20 mouse cellular contexts compared by ENCODE assay signal in the genomic region with DNA sequence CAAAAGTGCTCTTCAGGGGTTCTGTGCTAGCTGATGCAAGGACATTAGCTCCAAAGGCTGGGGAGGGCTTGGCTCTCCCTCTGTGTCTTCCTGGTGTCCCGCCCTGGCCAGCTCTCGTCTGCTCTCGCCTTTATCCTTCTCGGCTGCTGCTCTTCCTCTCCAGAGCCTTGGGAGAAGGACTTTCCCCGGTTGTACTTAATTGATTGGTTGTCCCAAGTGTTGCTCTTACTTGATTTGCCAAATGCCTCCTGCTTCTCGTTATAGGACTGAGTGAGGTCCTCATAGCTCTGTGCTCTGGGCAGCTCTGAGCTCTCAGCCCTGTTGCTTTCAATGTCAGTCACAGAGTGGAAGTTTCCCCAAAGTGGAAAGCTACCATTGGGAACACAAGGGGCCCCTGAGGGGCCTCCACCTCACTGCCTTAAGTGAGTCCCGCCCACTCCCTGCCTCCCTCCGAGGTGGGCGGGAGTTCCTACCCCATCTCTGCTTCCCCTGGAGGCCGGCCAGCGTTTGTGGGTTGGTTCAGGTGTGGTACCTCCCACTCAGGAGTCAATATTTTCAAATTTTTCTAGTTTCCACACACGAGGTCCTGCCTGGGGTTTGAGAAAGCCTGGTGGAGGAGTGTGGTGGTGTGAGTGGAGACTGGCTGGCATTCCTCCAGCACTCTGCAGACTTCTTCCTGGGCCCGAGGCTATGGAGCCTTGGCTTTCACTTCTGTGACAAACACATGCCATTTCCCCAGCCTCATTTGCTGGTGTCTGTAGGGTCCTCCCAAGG. TPM values are rescaled to one million over a fixed set of nuclear protein-coding genes. Genes with fewer than 3 reads are reported as not detected.
DNase-seq lines count a peak whose midpoint lies in the region; ATAC-seq lines count a peak whose summit lies in the region.
"Had no signal": no experiment of that assay in that cellular context is flagged by ENCODE, and none has a peak within 500 bp of the region (broad histone marks: within the 10 kb centered on the region; RNA-seq: fewer than 3 reads in every experiment).

No protein-coding gene starts in this region.

- H3K4me1 ChIP-seq in kidney, embryonic 15.5 days, result peaks cover 4% of the 10 kb centered on the region; the same call in 1 of the 2 replicates
- H3K4me1 ChIP-seq: embryonic facial prominence, embryonic 12.5 days; heart, embryonic 10.5 days; hindbrain, embryonic 15.5 days; limb, embryonic 13.5 days had no signal

- no peak overlapping the region for H3K4me3 ChIP-seq in kidney, embryonic 15.5 days (replicated peaks)
- H3K4me3 ChIP-seq: embryonic facial prominence, embryonic 12.5 days; heart, embryonic 10.5 days; hindbrain, embryonic 15.5 days; limb, embryonic 13.5 days; liver, embryonic 15.5 days had no signal

- no peak overlapping the region for H3K4me2 ChIP-seq in kidney, embryonic 15.5 days
- H3K4me2 ChIP-seq: embryonic facial prominence, embryonic 12.5 days; hindbrain, embryonic 15.5 days; limb, embryonic 13.5 days; liver, embryonic 15.5 days had no signal

- no peak overlapping the region for H3K9ac ChIP-seq in kidney, embryonic 15.5 days
- H3K9ac ChIP-seq: embryonic facial prominence, embryonic 12.5 days; hindbrain, embryonic 15.5 days; limb, embryonic 13.5 days; liver, embryonic 15.5 days had no signal

- H3K36me3 ChIP-seq in kidney, embryonic 15.5 days, result peaks cover 75% of the 10 kb centered on the region

- no peak for ATAC-seq in kidney, embryonic 15.5 days (replicated peaks; ENCODE audit: low FRiP score)
- ATAC-seq: midbrain, embryonic 16.5 days had no signal

- H3K27me3 ChIP-seq in kidney, embryonic 15.5 days, result no peaks in the 10 kb centered on the region
- H3K27me3 ChIP-seq: embryonic facial prominence, embryonic 12.5 days; hindbrain, embryonic 15.5 days; limb, embryonic 13.5 days; liver, embryonic 15.5 days; megakaryocyte, embryonic 14.5 days had no signal

- 64% methylated on average over 13 of the region's 13 CpGs for WGBS in kidney, embryonic 15.5 days

- DNase-seq in cerebellum, postnatal 14 days, result peak; percentile 41 to 59
- no peak for DNase-seq in cerebellum, postnatal 36 days
- peak; percentile 32 for DNase-seq in kidney, adult 9 months
- peak; percentile 25 for DNase-seq in urinary bladder, postnatal 14 days (ENCODE audit: low spot score)
- DNase-seq in urinary bladder, postnatal 10 days (ENCODE audit: low spot score), result no peak
- DNase-seq in frontal cortex, postnatal 25 days (ENCODE audit: low spot score in 2 of 2), result no peak
- DNase-seq: adrenal gland, adult 2 months; gastrocnemius, postnatal 10 days; lung, postnatal 14 days; retina, postnatal 1 day; thymus, adult 18-20 months had no signal

- H3K27ac ChIP-seq in kidney, embryonic 15.5 days, result no peak overlapping the region
- H3K27ac ChIP-seq: embryonic facial prominence, embryonic 12.5 days; heart, embryonic 10.5 days; hindbrain, embryonic 15.5 days; limb, embryonic 13.5 days; liver, embryonic 15.5 days had no signal

- H3K9me3 ChIP-seq in kidney, embryonic 15.5 days (replicated peaks), result no peaks in the 10 kb centered on the region
- H3K9me3 ChIP-seq: embryonic facial prominence, embryonic 12.5 days; G1E; heart, embryonic 10.5 days; hindbrain, embryonic 15.5 days; limb, embryonic 13.5 days; liver, embryonic 15.5 days; megakaryocyte, embryonic 14.5 days had no signal

RNA-seq across cellular contexts. Expression of a gene that starts 3.0 kb away (rescaled TPM):
- polyA plus RNA-seq in kidney, embryonic 15.5 days (2015; fragmentation: Nextera tagmentation; extraction: Ambion mirVana), result 0.10 and 0.36 TPM in 2 replicates
- polyA plus RNA-seq: G1E; heart, embryonic 10.5 days had no signal

RNA-seq across cellular contexts. Expression of a gene that starts 19.0 kb away (rescaled TPM):
- polyA plus RNA-seq in kidney, embryonic 15.5 days (2015; fragmentation: Nextera tagmentation; extraction: Ambion mirVana), result 67.5 and 73.2 TPM in 2 replicates

RNA-seq across cellular contexts. Expression of a gene that starts 33.1 kb away (rescaled TPM):
- polyA plus RNA-seq in kidney, embryonic 15.5 days (2015; fragmentation: Nextera tagmentation; extraction: Ambion mirVana), result 96.4 and 99.7 TPM in 2 replicates

RNA-seq across cellular contexts. Expression of a gene that starts 43.7 kb away (rescaled TPM):
- 59.4 and 67.4 TPM in 2 replicates for polyA plus RNA-seq in kidney, embryonic 15.5 days (2015; fragmentation: Nextera tagmentation; extraction: Ambion mirVana)

RNA-seq across cellular contexts. Expression of a gene that starts 43.8 kb away (rescaled TPM):
- polyA plus RNA-seq in kidney, embryonic 15.5 days (2015; fragmentation: Nextera tagmentation; extraction: Ambion mirVana), result 0.93 and 1.00 TPM in 2 replicates

Comparison
In these comparisons a context has a peak if more than half of its experiments do, and no peak if none do; other contexts are left out.
1. DNase-seq: peak in cerebellum, postnatal 14 days (2 of 2), kidney, adult 9 months (single experiment) and urinary bladder, postnatal 14 days (single experiment); none in cerebellum, postnatal 36 days (0 of 2), urinary bladder, postnatal 10 days (single experiment) and frontal cortex, postnatal 25 days (0 of 2).